Mouse (Mus musculus): ENCODE measurements around the gene Entpd1.

Entpd1 gene

GRCm38 (mm10) chr19:40722137-40723038 lies 110.2 kb downstream of the Entpd1 start:
- peak; percentile 40 to 73 for DNase-seq (ENCODE audit: low spot score in 2 of 2)

- DNase-seq (ENCODE audit: low spot score in 2 of 2) = peak in 1 of 2 experiments; percentile 19
Measured at GRCm38 (mm10) chr19:40723516-40723915, 111.3 kb downstream of the Entpd1 start.

- no peak for DNase-seq (ENCODE audit: low spot score in 2 of 2)
Measured at GRCm38 (mm10) chr19:40726148-40726547, 114.0 kb downstream of the Entpd1 start.

GRCm38 (mm10) chr19:40726614-40727013 lies 114.4 kb downstream of the Entpd1 start:
- DNase-seq (ENCODE audit: low spot score in 2 of 2) = no peak

- no peak for DNase-seq (ENCODE audit: low spot score in 2 of 2)
Measured at GRCm38 (mm10) chr19:40728213-40728612, 116.0 kb downstream of the Entpd1 start.

GRCm38 (mm10) chr19:40728732-40729420 lies 116.7 kb downstream of the Entpd1 start:
- DNase-seq (ENCODE audit: low spot score in 2 of 2) = no peak

GRCm38 (mm10) chr19:40733409-40733808 lies 121.2 kb downstream of the Entpd1 start:
- peak in 1 of 2 experiments; percentile 20 for DNase-seq (ENCODE audit: low spot score in 2 of 2)

- peak in 1 of 2 experiments; percentile 18 for DNase-seq (ENCODE audit: low spot score in 2 of 2)
Measured at GRCm38 (mm10) chr19:40733849-40734248, 121.7 kb downstream of the Entpd1 start.

- DNase-seq (ENCODE audit: low spot score in 2 of 2) = peak; percentile 75 to 78
Measured at GRCm38 (mm10) chr19:40736680-40737512, 124.7 kb downstream of the Entpd1 start.

- DNase-seq (ENCODE audit: low spot score in 2 of 2) = no peak
Measured at GRCm38 (mm10) chr19:40737613-40738012, 125.4 kb downstream of the Entpd1 start.

- no peak for DNase-seq (ENCODE audit: low spot score in 2 of 2)
Measured at GRCm38 (mm10) chr19:40738683-40739324, 126.6 kb downstream of the Entpd1 start.

GRCm38 (mm10) chr19:40746603-40747002 lies 134.4 kb downstream of the Entpd1 start:
- DNase-seq (ENCODE audit: low spot score in 2 of 2) = peak in 1 of 2 experiments; percentile 42

GRCm38 (mm10) chr19:40748559-40748958 lies 136.4 kb downstream of the Entpd1 start, which contains the start of gene Cc2d2b:
Cc2d2b (plus strand) TSS chr19:40748753.
- DNase-seq (ENCODE audit: low spot score in 2 of 2) = no peak

GRCm38 (mm10) chr19:40754311-40754710 lies 142.1 kb downstream of the Entpd1 start:
- DNase-seq (ENCODE audit: low spot score in 2 of 2) = no peak

- DNase-seq (ENCODE audit: low spot score in 2 of 2) = no peak
Measured at GRCm38 (mm10) chr19:40760071-40760470, 147.9 kb downstream of the Entpd1 start.

- peak in 1 of 2 experiments; percentile 65 for DNase-seq (ENCODE audit: low spot score in 2 of 2)
Measured at GRCm38 (mm10) chr19:40762023-40762759, 150.0 kb downstream of the Entpd1 start.

- no peak for DNase-seq (ENCODE audit: low spot score in 2 of 2)
Measured at GRCm38 (mm10) chr19:40767189-40767588, 155.0 kb downstream of the Entpd1 start.

GRCm38 (mm10) chr19:40769341-40769770 lies 157.2 kb downstream of the Entpd1 start:
- no peak for DNase-seq (ENCODE audit: low spot score in 2 of 2)

- DNase-seq (ENCODE audit: low spot score in 2 of 2) = no peak
Measured at GRCm38 (mm10) chr19:40788004-40788714, 176.0 kb downstream of the Entpd1 start.

GRCm38 (mm10) chr19:40788715-40789084 lies 176.5 kb downstream of the Entpd1 start:
- no peak for DNase-seq (ENCODE audit: low spot score in 2 of 2)
